Mouse (Mus musculus): ENCODE measurements around the gene Inpp1. TPM values are rescaled to one million over a fixed set of nuclear protein-coding genes. Genes with fewer than 3 reads are reported as not detected.

The Inpp1 gene
- polyA plus RNA-seq, 1 experiment from 2014 or later, result 6.2 TPM

Other genes starting within 250 kb of the Inpp1 start
- 2.8 and 3.4 TPM in 2 replicates for gene Nemp2, start 187.0 kb downstream of the Inpp1 start, polyA plus RNA-seq (2016; fragmentation: Nextera tagmentation; extraction: Ambion mirVana)
- gene Mfsd6, start 90.2 kb downstream of the Inpp1 start, polyA plus RNA-seq (2016; fragmentation: Nextera tagmentation; extraction: Ambion mirVana), result 0.25 and 0.59 TPM in 2 replicates
- gene Hibch, start 27.2 kb upstream of the Inpp1 start, polyA plus RNA-seq (2016; fragmentation: Nextera tagmentation; extraction: Ambion mirVana), result 20.4 and 21.2 TPM in 2 replicates
- 7.5 and 8.0 TPM in 2 replicates for gene 1700019D03Rik, start 202.5 kb upstream of the Inpp1 start, polyA plus RNA-seq (2016; fragmentation: Nextera tagmentation; extraction: Ambion mirVana)
- gene Mstn, start 244.0 kb upstream of the Inpp1 start, polyA plus RNA-seq (2016; fragmentation: Nextera tagmentation; extraction: Ambion mirVana), result 0.07 and 0.22 TPM in 2 replicates

Data from liver, embryonic 12.5 days (tissue).